Mouse (Mus musculus) G1E (cell line): ENCODE results near the gene Zfp790.
"Not testable (repeated sequence)": the region's sequence is repeated elsewhere in the genome, so short reads cannot be mapped to it uniquely, and the experiment has no call there.

Experiments
- CTCF ChIP-seq: IDR thresholded peaks from 2 replicates; pipeline ENCODE4 v1.5.1; 2012; ENCODE audit warnings: low read depth, low read length, inconsistent platforms, mixed read lengths
- POLR2AphosphoS5 ChIP-seq: IDR thresholded peaks from 2 replicates; pipeline ENCODE4 v1.6.1; 2012; ENCODE audit warnings: low read depth, low read length, inconsistent platforms; ENCODE audit not compliant: insufficient replicate concordance

DNA sequence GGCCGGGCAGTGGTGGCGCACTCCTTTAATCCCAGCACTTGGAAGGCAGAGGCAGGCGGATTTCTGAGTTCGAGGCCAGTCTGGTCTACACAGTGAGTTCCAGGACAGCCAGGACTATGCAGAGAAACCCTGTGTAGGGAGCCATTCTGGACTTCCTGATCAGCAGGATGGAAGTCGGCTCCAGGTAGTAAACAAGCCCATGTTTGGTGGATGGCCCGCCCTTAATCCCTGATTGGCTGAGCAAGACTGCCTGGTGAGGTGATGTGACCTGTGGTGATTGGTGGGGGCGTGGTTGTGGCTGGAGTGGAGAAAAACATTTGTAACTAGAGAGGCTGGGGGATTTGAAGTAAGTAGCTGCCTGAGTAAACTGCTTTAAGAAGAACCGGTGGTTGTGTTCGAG is 61.6 kb downstream of the Zfp790 start:
- not testable (repeated sequence) for TF ChIP-seq CTCF, POLR2AphosphoS5
